Mouse (Mus musculus): ENCODE measurements around the gene Zc3hav1l. TPM values are rescaled to one million over a fixed set of nuclear protein-coding genes. Genes with fewer than 3 reads are reported as not detected.

Zc3hav1l gene
- polyA plus RNA-seq (2016; fragmentation: Nextera tagmentation; extraction: Ambion mirVana) = 12.2 and 15.0 TPM in 2 replicates

DNA sequence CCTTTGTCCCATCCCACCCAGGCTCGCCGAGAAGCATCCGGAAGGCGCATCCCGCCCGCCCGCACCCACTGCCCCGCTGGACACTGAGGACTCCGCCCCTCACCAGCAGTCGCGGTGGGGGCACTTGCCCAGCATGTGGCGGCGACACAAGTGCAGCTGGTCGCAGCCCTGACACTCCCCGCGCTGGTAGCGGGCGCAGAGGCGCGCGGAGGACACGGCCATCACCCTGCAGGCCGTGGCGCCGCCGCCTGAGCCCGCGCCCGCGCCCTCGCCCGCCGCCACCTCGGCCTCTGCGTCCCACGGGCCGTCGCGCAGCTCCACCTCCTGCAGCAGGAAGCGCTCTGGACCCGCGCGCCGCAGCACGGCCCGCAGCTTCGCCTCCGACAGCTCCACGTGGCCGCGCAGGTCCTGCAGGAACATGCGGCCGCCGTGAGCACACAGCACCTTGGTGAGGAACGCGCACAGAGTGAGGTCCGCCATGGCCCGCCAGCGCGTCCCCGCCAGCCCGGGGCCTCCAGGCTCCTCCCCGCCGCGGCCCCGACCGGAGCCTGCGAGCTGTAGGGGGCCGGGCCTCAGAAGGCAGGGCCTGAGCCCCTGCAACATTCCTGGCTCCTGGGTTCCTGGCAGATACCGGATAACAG is at the start of gene Zc3hav1l:
Gene Zc3hav1l (minus strand): TSS at position 499 of the 641 bp plus-strand sequence.
- no peaks in the 10 kb centered on the region for H3K9me3 ChIP-seq
- peak; percentile 97 for ATAC-seq (ENCODE audit: low FRiP score, low read depth)
- H3K27me3 ChIP-seq = peaks cover 29% of the 10 kb centered on the region
- H3K4me3 ChIP-seq = peak within 1 kb of the TSS; percentile 80
- H3K4me1 ChIP-seq = peaks cover 13% of the 10 kb centered on the region
- H3K9ac ChIP-seq (replicated peaks) = peak within 1 kb of the TSS; percentile 93
- H3K27ac ChIP-seq (replicated peaks) = peak within 1 kb of the TSS; percentile 92
- peaks cover 23% of the 10 kb centered on the region for H3K36me3 ChIP-seq
- WGBS = under 1% methylated on average over 48 of the region's 70 CpGs
- H3K4me2 ChIP-seq (replicated peaks) = peak within 1 kb of the TSS; percentile 84

DNA sequence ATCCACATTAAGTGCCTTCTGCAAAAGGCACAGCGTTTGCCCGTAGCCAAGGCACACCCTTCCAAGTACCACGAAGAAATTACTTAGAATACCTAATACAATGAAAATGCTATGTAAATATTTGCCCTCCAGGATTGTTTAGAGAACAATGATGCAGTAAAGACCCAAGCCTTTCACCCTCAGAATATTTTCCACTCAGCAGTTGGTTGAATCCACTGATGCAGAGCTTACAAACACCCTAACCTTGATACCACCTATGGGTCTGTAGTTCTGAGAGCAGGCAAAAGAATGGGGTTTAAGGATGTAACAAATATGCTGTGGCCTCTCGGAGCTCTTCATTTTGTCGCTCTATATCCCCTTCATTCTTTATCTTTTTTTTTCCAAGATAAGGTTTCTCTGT is 48.8 kb upstream of the Zc3hav1l start:
- WGBS = 68% methylated on average over 5 of the region's 5 CpGs
- no peak overlapping the region for H3K4me2 ChIP-seq (replicated peaks)

DNA sequence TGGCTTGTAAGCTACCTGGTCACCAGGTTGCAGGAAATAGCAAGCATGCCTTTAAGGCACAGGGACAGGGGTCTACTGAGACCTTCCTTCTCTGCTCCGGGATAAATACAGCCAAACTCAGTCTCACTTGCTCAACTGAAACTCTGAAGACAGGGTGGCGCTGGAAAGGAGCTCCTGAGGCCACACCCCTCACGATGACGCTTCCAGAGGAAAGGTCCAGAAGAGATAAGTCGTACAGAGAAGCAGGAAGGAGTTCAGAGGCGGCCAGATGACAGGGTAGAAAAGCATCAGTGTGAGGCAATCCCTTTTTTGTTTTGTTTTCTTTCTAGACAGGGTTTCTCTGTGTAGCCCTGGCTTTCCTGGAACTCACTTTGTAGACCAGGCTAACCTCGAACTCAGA is 46.7 kb upstream of the Zc3hav1l start:
- no peak overlapping the region for H3K9ac ChIP-seq (replicated peaks)
- no peak for ATAC-seq (ENCODE audit: low FRiP score, low read depth)
- WGBS = 52% methylated on average over 7 of the region's 7 CpGs
- H3K4me2 ChIP-seq (replicated peaks) = no peak overlapping the region
- peaks cover 14% of the 10 kb centered on the region for H3K27me3 ChIP-seq
- no peak overlapping the region for H3K27ac ChIP-seq (replicated peaks)
- no peak overlapping the region for H3K4me3 ChIP-seq
- no peaks in the 10 kb centered on the region for H3K36me3 ChIP-seq
- no peaks in the 10 kb centered on the region for H3K9me3 ChIP-seq
- H3K4me1 ChIP-seq = no peaks in the 10 kb centered on the region

More for the DNA sequence above, 48.8 kb upstream of the Zc3hav1l start:
- Histone ChIP-seq H3K9ac (replicated peaks) (no peak overlapping the region), H3K9me3 (no peaks in the 10 kb centered on the region), H3K4me1 (no peaks in the 10 kb centered on the region), H3K27me3 (peaks cover 31% of the 10 kb centered on the region), H3K36me3 (no peaks in the 10 kb centered on the region), H3K4me3 (no peak overlapping the region), H3K27ac (replicated peaks) (no peak overlapping the region)
- no peak for ATAC-seq (ENCODE audit: low FRiP score, low read depth)

DNA sequence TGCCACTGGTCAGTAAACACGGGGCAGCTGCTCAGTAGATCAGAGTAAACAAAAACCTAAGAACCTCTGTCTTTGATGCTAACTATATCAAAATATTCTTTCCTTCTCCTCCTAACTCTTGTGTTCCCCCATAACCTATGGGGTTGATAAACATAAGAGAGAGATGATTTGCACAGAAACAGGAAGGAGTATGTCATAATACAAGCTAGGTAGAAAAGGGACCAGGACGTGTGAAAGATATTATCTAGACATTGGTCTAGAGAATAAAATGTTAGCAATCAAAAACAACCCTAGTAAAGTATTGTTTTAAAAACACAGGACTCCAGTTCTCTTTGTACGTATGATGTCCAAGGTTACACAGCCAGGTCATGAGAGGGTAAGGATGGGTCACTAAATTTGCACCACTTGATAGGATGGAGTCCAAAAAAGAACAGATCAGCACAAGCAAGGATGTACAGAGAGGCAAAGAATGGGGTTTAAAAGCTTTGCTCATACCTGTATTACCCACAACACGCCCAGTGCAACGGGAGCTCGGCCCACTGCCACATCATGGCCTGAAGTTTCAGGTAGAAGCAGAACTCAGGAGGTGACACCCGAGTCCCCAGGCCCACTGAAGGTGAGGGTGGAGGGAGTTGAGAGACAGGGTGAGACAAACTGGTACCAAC is 45.1 kb upstream of the Zc3hav1l start:
- ATAC-seq (ENCODE audit: low FRiP score, low read depth) = no peak
- H3K27ac ChIP-seq (replicated peaks) = no peak overlapping the region
- H3K9ac ChIP-seq (replicated peaks) = no peak overlapping the region
- no peaks in the 10 kb centered on the region for H3K27me3 ChIP-seq
- H3K4me2 ChIP-seq (replicated peaks) = no peak overlapping the region
- H3K4me1 ChIP-seq = no peaks in the 10 kb centered on the region
- no peak overlapping the region for H3K4me3 ChIP-seq
- H3K9me3 ChIP-seq = no peaks in the 10 kb centered on the region
- WGBS = 87% methylated on average over 7 of the region's 7 CpGs
- H3K36me3 ChIP-seq = no peaks in the 10 kb centered on the region

DNA sequence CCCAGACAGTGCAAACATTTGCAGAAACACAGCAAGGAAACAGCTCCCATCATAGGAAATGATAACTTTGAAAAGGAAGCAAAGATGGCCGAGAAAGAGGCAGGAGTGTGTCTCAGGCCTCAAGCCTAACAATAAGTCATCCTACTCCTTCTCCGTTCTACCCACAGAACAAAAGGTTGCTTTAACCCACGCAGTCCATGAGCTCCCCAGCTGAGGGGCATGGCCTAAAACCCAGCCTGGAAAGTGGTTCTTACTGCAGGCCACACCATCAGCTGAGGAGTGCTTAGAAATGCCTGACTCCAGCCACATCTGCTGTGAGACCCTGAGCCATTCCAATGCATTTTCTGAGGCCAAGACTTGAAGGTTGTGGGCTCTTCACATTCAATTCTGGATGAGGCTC is 44.5 kb upstream of the Zc3hav1l start:
- no peak overlapping the region for H3K9ac ChIP-seq (replicated peaks)
- H3K27ac ChIP-seq (replicated peaks) = no peak overlapping the region
- no peaks in the 10 kb centered on the region for H3K27me3 ChIP-seq
- no peaks in the 10 kb centered on the region for H3K36me3 ChIP-seq
- 57% methylated on average over 3 of the region's 3 CpGs for WGBS
- ATAC-seq (ENCODE audit: low FRiP score, low read depth) = no peak
- no peak overlapping the region for H3K4me2 ChIP-seq (replicated peaks)
- no peaks in the 10 kb centered on the region for H3K9me3 ChIP-seq
- no peaks in the 10 kb centered on the region for H3K4me1 ChIP-seq
- no peak overlapping the region for H3K4me3 ChIP-seq

DNA sequence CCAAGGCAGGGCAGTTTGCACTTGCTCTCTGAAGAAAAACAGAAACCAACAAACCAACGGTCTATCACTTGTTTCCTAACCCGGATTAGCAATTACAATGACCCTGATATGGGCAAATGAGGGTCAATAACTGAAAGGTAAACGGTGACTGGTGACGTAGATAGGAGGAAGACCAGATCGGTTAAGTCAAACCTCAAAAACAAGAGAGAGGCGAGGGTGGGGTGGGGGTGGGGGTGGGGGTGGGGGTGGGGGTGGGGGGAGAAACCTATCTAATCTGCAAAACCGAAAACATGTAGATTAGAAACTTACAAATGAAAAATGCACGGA is 43.6 kb upstream of the Zc3hav1l start:
- H3K27me3 ChIP-seq = no peaks in the 10 kb centered on the region
- H3K4me3 ChIP-seq = no peak overlapping the region
- no peak overlapping the region for H3K9ac ChIP-seq (replicated peaks)
- H3K4me1 ChIP-seq = no peaks in the 10 kb centered on the region
- ATAC-seq (ENCODE audit: low FRiP score, low read depth) = no peak
- no peak overlapping the region for H3K4me2 ChIP-seq (replicated peaks)
- WGBS = 84% methylated on average over 8 of the region's 8 CpGs
- H3K27ac ChIP-seq (replicated peaks) = no peak overlapping the region
- H3K36me3 ChIP-seq = no peaks in the 10 kb centered on the region
- no peaks in the 10 kb centered on the region for H3K9me3 ChIP-seq

DNA sequence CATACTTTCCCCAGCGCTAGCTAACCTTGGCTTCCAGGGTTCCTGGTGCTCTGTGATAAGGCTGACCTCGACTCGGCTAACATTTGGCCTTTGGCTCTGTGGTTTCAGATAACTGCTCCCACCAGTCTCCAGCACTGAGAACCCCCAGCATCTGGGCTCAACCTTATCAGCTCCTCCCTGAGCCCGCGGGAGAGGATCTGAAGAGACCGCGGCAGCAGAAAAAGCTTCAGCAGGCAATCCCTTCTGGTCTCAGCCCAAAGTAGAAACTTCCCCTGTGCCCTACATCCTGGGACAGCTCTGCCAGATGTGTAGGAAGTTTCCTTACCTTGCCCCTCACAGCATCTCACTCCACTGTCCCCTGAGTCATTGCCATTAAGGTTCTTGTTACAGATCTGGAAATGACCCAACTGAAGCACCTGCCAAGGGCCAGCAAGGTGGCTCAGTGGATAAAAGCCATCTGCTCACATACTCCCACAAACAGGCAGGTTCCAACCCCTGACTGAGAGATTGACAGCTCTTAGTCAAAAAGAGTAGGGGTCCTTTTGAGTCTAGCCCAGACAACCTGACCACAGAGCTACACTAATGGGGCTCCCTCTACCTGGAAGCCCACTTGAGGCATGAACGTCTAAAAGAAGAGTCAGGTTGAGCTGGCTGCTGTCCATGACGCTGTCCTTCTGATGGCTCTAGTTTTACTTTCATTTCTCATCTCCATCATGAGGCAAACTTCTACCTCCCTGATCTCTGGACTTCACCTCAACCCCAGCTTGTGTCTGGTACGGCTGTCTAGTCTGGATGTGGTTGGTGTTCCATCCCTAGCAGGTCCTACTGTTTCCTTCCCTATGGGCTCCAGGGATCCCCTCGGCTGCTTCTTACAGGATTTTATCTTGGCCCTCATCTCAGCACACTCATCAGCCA is 42.9 kb upstream of the Zc3hav1l start:
- no peak for ATAC-seq (ENCODE audit: low FRiP score, low read depth)
- Histone ChIP-seq H3K27me3 (no peaks in the 10 kb centered on the region), H3K27ac (replicated peaks) (no peak overlapping the region), H3K36me3 (no peaks in the 10 kb centered on the region), H3K4me1 (no peaks in the 10 kb centered on the region), H3K9ac (replicated peaks) (no peak overlapping the region), H3K9me3 (no peaks in the 10 kb centered on the region), H3K4me2 (replicated peaks) (no peak overlapping the region), H3K4me3 (no peak overlapping the region)
- WGBS = 80% methylated on average over 11 of the region's 11 CpGs

DNA sequence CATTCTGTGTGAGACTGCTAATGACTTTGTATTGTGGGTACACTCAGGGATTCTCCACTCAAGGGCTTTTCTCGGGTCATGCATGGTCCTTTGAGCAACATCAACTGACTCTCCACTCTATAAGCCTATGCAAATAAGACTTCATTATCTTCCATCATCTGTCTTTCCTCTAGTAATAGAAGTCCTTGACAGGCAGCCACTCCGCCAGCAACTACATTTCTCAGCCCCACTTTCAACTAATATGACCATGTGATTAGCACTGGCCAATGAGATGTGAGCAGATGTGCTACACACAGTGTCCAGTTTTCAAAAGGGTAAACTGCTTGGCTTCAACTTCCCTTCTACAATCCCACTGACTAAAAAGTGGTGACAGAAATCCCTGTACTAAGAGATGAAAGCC is 40.0 kb upstream of the Zc3hav1l start:
- no peak overlapping the region for H3K4me2 ChIP-seq (replicated peaks)
- no peak overlapping the region for H3K27ac ChIP-seq (replicated peaks)
- no peaks in the 10 kb centered on the region for H3K9me3 ChIP-seq
- H3K9ac ChIP-seq (replicated peaks) = no peak overlapping the region
- no peaks in the 10 kb centered on the region for H3K36me3 ChIP-seq
- no peaks in the 10 kb centered on the region for H3K27me3 ChIP-seq
- no peaks in the 10 kb centered on the region for H3K4me1 ChIP-seq
- no peak for ATAC-seq (ENCODE audit: low FRiP score, low read depth)
- WGBS = 71% methylated on average over 2 of the region's 2 CpGs
- H3K4me3 ChIP-seq = no peak overlapping the region

DNA sequence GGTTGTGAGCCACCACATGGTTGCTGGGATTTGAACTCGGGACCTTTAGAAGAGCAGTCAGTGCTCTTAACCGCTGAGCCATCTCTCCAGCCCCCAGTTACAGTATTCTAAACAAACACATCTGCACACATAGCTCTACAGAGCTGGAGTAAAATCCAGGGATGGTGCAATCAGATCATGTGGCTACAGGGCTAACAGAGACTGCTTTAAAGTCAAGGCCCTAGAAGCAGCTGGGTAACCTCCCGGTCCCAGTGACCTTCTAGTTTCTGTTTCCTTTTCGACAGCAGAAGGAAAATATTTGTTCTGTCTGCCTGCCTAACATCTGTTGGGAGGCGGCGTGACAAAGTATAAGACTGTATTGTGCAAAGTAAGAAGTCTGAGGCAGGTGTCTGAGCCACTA is 38.9 kb upstream of the Zc3hav1l start:
- WGBS = 83% methylated on average over 6 of the region's 6 CpGs
- Histone ChIP-seq H3K4me3 (no peak overlapping the region), H3K27me3 (no peaks in the 10 kb centered on the region), H3K36me3 (no peaks in the 10 kb centered on the region), H3K9me3 (no peaks in the 10 kb centered on the region), H3K4me1 (no peaks in the 10 kb centered on the region), H3K4me2 (replicated peaks) (no peak overlapping the region), H3K27ac (replicated peaks) (no peak overlapping the region), H3K9ac (replicated peaks) (no peak overlapping the region)
- ATAC-seq (ENCODE audit: low FRiP score, low read depth) = no peak

DNA sequence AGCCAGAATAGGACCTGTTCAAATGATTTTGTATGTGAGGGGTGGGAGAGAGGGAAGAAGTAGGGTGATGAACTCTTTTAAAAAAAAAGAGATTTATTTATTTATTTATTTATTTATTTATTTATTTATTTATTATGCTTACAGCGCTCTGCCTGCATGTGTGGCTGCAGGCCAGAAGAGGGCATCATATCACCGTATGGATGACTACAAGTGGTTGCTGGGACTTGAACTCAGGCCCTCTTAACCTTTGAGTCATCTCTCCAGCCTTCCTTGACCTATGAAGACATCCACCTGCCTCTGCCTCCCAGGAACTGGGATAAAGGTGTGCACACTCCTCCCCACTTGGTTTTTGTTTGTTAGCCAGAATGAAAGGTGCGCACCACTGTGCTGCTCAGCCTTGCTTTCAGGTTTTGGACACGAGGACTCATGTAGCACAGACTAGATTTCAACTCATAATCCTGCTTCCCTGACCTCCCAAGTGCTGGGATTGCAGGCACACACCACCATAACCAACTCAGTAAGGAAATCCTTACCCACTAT is 38.2 kb upstream of the Zc3hav1l start:
- Histone ChIP-seq H3K9me3 (no peaks in the 10 kb centered on the region), H3K4me2 (replicated peaks) (no peak overlapping the region), H3K9ac (replicated peaks) (no peak overlapping the region), H3K4me1 (no peaks in the 10 kb centered on the region), H3K27ac (replicated peaks) (no peak overlapping the region), H3K27me3 (no peaks in the 10 kb centered on the region), H3K36me3 (no peaks in the 10 kb centered on the region), H3K4me3 (no peak overlapping the region)
- ATAC-seq (ENCODE audit: low FRiP score, low read depth) = no peak
- 94% methylated on average over 4 of the region's 4 CpGs for WGBS

DNA sequence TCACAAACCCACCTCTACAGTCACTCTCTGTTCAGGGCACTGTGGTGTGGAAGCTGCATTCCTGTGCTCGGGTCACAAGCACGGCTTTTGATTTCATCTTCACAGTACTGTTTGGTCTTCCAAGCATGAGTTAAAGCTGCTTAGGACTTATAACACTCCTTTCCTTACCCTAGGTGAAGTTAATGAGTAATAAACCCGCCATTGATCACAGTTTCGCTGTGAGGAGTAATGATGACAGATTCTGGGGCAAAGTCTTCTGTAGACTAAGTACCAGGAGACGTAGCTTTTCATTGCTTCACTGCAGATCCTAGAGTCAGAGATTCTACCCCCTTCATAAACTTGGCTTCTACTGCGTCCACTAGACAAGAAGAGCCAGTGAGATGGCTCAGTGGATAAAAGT is 36.2 kb upstream of the Zc3hav1l start:
- Histone ChIP-seq H3K36me3 (no peaks in the 10 kb centered on the region), H3K4me2 (replicated peaks) (no peak overlapping the region), H3K9ac (replicated peaks) (no peak overlapping the region), H3K4me1 (no peaks in the 10 kb centered on the region), H3K27ac (replicated peaks) (no peak overlapping the region), H3K27me3 (no peaks in the 10 kb centered on the region), H3K9me3 (no peaks in the 10 kb centered on the region), H3K4me3 (no peak overlapping the region)
- 87% methylated on average over 6 of the region's 6 CpGs for WGBS
- no peak for ATAC-seq (ENCODE audit: low FRiP score, low read depth)

DNA sequence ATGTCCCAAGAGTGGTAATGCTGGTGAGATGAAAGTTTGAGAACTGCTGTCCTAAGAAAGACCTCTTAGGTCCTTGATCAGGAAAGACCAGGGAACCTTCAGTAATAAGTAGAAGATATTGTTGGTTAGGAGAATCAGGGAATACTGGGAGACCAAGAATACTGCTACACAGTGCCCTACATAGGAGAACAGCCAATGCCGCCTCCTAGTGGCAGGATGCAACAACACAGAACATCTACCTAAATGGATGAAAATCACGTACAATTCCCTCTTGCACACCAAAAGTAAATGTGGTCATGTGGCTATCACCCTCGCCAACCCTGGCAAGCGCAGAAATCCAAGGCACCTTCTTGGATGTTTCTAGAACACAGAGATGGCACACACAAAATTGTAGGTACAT is 27.5 kb upstream of the Zc3hav1l start:
- Histone ChIP-seq H3K4me2 (replicated peaks) (no peak overlapping the region), H3K4me3 (no peak overlapping the region), H3K27me3 (peaks cover 9% of the 10 kb centered on the region; the same call in 1 of the 2 replicates), H3K9me3 (no peaks in the 10 kb centered on the region), H3K27ac (replicated peaks) (no peak overlapping the region), H3K9ac (replicated peaks) (no peak overlapping the region), H3K36me3 (no peaks in the 10 kb centered on the region), H3K4me1 (no peaks in the 10 kb centered on the region)
- 23% methylated on average over 4 of the region's 4 CpGs for WGBS
- ATAC-seq (ENCODE audit: low FRiP score, low read depth) = no peak
